Mouse (Mus musculus): ENCODE measurements around the gene Gpank1.

GRCm38 (mm10) chr17:35121143-35121799 is at the start of gene Gpank1:
- no peak for TF ChIP-seq CTCF (conservative IDR thresholded peaks at IDR 0.05; ENCODE audit: low read length)
- no peak for TF ChIP-seq NANOG (IDR thresholded peaks at IDR 0.05; ENCODE audit: borderline replicate concordance, low read length)
- no peak for TF ChIP-seq POU5F1 (IDR thresholded peaks at IDR 0.05; ENCODE audit: borderline replicate concordance, low read length)
